Mouse (Mus musculus): ENCODE results near the gene Tmem95. TPM values are rescaled to one million over a fixed set of nuclear protein-coding genes. Genes with fewer than 3 reads are reported as not detected.
A peak's percentile ranks its signal among the peaks of the same experiment; 100 is the strongest.

The Tmem95 gene
- polyA plus RNA-seq, 1 experiment from 2014 or later = not detected

DNA sequence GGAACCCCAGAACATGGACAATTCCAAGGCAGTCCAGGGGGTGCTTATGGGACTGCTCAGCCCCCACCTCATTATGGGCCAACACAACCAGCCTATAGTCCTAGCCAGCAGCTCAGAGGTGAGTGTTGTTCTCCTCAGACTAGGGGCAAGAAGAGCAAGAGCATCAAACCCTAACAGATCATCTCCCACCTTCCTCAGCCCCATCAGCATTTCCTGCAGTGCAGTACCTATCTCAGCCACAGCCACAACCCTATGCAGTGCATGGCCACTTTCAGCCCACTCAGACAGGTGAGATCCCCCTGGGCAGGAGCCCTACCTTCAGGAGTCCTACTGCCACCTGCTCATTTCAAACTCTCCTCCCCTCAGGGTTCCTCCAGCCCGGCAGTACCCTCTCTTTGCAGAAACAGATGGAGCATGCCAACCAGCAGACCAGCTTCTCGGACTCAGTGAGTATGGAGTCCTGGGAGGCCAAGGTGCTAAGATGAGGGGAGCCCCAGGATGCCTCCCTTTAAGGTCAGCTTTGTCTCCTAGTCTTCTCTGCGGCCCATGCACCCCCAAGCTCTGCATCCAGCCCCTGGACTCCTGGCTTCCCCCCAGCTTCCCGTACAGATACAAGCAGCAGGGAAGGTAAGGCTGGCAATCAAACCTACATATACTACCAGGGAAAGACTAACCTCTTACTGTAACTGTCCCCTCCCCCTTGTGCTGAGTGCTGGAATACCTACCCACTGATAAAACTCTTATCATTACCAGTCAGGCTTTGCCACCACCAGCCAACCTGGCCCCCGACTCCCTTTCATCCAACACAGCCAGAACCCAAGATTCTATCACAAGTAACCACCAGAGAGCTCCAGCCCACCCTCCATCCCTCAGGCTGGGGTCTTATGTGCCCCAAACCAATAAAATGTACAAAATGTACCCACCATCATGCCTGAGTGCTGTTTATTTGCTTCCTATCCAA lies 38.1 kb upstream of the Tmem95 start:
- H3K36me3 ChIP-seq = peaks cover 78% of the 10 kb centered on the region
- H3K27me3 ChIP-seq (ENCODE audit: low read depth, poor library complexity, severe bottlenecking) = no peaks in the 10 kb centered on the region
- H3K4me3 ChIP-seq = peak overlapping the region; percentile 97
- no peak overlapping the region for H3K27ac ChIP-seq (replicated peaks)
- H3K4me1 ChIP-seq = peaks cover 68% of the 10 kb centered on the region
- DNase-seq (ENCODE audit: low spot score) = no peak
- WGBS = 76% methylated on average over 5 of the region's 5 CpGs
- H3K9me3 ChIP-seq (replicated peaks) = no peaks in the 10 kb centered on the region

DNA sequence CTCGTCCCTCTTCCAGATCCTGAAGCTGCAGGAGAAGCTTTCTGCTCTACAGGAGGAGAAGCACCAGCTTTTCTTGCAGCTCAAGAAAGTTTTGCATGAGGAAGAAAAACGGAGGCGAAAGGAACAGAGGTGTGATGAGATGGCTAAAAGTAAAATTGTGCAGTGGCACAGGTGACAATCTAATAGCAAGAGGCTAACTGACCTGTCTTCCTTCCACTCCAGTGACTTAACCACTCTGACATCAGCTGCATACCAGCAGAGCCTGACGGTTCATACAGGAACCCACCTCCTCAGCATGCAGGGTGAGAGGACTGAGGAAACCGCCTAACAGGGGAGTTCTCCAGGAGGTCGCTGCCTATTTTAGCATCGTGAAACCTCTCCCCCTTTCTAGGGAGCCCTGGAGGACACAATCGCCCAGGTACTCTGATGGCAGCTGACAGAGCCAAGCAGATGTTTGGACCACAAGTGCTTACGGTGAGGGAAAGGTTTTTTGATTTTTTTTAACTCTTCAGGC lies 37.2 kb upstream of the Tmem95 start:
- WGBS = 45% methylated on average over 9 of the region's 9 CpGs
- 0 out of 2 replicates have a peak overlapping the region, but pooled peaks have one; percentile 96 for H3K27ac ChIP-seq (replicated peaks)

DNA sequence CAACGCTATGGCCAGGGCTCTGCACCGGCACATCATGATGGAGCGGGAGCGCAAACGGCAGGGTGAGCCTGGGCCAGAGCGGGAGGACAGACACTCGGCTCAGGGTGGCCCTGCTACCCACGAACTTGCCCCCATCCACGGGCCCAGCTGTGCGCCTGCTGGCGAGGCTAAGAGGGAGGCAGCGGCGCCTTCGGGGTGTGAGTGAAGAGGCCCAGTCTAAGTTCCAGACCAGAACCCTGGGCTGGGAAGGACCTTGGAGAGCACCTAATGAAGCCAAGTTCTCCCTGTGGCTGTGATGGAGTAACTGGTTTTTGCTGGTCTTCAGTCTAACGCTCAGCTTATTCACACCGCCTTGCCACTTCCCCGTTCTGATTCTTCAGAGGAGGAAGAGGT lies 36.5 kb upstream of the Tmem95 start:
- Histone ChIP-seq H3K4me1 (peaks cover 59% of the 10 kb centered on the region), H3K36me3 (peaks cover 90% of the 10 kb centered on the region), H3K9me3 (replicated peaks) (no peaks in the 10 kb centered on the region), H3K27ac (replicated peaks) (peak overlapping the region; percentile 96), H3K27me3 (ENCODE audit: low read depth, poor library complexity, severe bottlenecking) (no peaks in the 10 kb centered on the region), H3K4me3 (peak overlapping the region; percentile 97)
- no peak for DNase-seq (ENCODE audit: low spot score)
- WGBS = 4% methylated on average over 17 of the region's 17 CpGs

More for the DNA sequence above, 37.2 kb upstream of the Tmem95 start:
- H3K36me3 ChIP-seq = peaks cover 88% of the 10 kb centered on the region
- no peaks in the 10 kb centered on the region for H3K9me3 ChIP-seq (replicated peaks)
- DNase-seq (ENCODE audit: low spot score) = no peak
- H3K27me3 ChIP-seq (ENCODE audit: low read depth, poor library complexity, severe bottlenecking) = no peaks in the 10 kb centered on the region
- H3K4me1 ChIP-seq = peaks cover 65% of the 10 kb centered on the region
- peak overlapping the region; percentile 97 for H3K4me3 ChIP-seq

DNA sequence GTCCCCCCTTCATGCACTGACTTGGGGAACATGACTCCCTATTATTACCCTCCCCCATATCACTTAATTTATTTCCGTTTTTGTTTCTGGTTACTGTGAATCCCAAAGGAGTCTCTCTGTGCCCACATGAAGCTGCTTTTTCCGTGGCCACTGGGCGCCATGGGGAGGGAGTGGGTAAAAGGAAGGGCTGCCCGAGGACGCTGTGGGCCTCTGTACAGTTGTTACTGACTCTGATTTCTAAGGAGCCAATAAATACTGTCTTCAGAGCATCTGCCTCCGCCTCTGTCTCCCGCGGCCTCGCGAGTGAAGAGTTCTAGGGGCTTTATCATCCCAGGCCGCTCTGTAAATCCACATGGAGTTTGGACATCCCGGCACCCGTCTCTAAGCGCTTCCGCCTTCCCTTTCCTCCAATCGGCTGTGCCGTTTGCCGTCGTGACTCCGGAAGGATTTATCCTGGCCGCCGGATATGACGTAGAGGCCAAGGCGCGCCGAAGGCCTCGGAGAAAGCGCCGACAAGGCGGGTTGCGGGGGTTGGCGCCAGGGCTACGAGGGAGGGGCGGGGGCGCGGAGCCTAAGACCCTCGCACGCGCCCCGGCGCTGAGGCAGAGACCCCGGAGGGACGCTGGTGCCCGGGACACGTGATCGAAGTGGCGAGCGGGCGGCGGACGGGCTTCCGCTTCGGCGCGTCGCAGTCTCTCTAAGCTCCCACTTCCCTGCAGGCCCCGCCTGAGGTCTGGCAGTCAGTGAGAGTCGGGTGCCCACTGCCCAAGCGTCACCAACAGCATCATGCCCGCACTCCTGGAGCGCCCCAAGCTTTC lies 35.9 kb upstream of the Tmem95 start, which contains the start of gene Gps2:
TSS of gene Gps2 (plus strand) at position 335 of the 818 bp plus-strand sequence.
- peak within 1 kb of the TSS; percentile 97 for H3K4me3 ChIP-seq
- peak; percentile 97 for DNase-seq (ENCODE audit: low spot score)
- no peaks in the 10 kb centered on the region for H3K9me3 ChIP-seq (replicated peaks)
- peak within 1 kb of the TSS; percentile 96 for H3K27ac ChIP-seq (replicated peaks)
- 2% methylated on average over 61 of the region's 61 CpGs for WGBS
- no peaks in the 10 kb centered on the region for H3K27me3 ChIP-seq (ENCODE audit: low read depth, poor library complexity, severe bottlenecking)
- H3K36me3 ChIP-seq = peaks cover 90% of the 10 kb centered on the region
- H3K4me1 ChIP-seq = peaks cover 53% of the 10 kb centered on the region

DNA sequence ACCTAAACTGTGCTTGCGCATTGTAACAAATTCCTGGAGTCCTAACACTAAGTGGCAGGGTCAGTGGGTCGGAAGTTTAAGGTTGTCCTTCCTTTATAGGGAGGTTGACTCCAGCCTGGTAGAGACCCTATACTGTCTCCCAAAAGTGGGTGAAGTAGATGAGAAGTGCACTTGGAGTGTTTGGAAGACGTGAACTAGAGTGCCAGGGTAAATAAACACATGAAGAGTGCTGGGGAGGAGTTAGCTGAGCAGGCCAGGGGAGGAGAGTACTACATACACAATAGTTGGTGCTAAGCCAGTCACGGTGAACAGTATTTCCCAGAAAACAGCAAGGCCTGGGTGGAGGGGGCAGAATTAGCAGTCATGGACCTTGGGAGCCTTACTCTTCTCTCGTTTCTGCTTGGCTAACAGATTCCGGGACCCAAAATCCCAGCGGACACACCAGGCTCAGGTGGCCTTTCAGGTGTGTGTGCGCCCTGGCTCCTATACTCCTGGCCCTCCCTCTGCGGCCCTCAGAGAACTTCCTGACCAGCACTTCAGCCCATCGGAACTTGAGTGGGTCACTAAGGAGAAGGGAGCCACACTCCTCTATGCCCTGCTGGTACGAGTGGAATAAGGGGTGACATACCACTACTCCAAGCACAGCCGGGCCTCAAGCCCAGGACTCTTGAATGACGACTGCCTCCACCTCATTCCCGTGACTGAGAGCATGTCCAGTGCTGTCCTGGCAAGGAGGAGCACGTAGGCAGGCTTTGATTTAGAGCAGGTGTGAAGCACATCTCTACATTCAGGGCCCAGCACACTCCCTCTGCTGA lies 35.1 kb upstream of the Tmem95 start:
- H3K36me3 ChIP-seq = peaks cover 90% of the 10 kb centered on the region
- H3K27me3 ChIP-seq (ENCODE audit: low read depth, poor library complexity, severe bottlenecking) = no peaks in the 10 kb centered on the region
- peak overlapping the region; percentile 97 for H3K4me3 ChIP-seq
- WGBS = 81% methylated on average over 15 of the region's 15 CpGs
- H3K4me1 ChIP-seq = peaks cover 46% of the 10 kb centered on the region
- no peaks in the 10 kb centered on the region for H3K9me3 ChIP-seq (replicated peaks)
- peak overlapping the region; percentile 96 for H3K27ac ChIP-seq (replicated peaks)
- no peak for DNase-seq (ENCODE audit: low spot score)

DNA sequence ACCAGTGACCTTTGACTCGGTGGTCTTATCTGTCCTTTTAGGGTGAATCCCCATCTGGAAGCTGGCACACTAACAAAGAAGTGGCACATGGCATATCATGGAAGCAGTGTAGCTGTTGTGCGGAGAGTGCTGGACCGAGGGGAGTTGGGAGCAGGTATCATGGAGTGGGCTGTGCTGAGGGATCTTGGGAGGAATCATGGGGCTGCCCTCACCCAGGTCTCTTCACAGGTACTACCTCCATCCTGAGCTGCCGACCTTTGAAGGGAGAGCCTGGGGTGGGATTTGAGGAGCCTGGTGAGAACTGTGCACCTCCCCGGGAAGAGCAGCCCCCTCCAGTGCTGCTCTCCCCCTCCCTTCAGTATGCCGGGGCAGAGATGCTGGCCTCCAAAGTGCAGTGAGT lies 33.9 kb upstream of the Tmem95 start:
- Histone ChIP-seq H3K27me3 (ENCODE audit: low read depth, poor library complexity, severe bottlenecking) (no peaks in the 10 kb centered on the region), H3K36me3 (peaks cover 90% of the 10 kb centered on the region), H3K4me1 (peaks cover 37% of the 10 kb centered on the region), H3K9me3 (replicated peaks) (no peaks in the 10 kb centered on the region), H3K4me3 (no peak overlapping the region), H3K27ac (replicated peaks) (no peak overlapping the region)
- no peak for DNase-seq (ENCODE audit: low spot score)
- WGBS = 94% methylated on average over 6 of the region's 6 CpGs

DNA sequence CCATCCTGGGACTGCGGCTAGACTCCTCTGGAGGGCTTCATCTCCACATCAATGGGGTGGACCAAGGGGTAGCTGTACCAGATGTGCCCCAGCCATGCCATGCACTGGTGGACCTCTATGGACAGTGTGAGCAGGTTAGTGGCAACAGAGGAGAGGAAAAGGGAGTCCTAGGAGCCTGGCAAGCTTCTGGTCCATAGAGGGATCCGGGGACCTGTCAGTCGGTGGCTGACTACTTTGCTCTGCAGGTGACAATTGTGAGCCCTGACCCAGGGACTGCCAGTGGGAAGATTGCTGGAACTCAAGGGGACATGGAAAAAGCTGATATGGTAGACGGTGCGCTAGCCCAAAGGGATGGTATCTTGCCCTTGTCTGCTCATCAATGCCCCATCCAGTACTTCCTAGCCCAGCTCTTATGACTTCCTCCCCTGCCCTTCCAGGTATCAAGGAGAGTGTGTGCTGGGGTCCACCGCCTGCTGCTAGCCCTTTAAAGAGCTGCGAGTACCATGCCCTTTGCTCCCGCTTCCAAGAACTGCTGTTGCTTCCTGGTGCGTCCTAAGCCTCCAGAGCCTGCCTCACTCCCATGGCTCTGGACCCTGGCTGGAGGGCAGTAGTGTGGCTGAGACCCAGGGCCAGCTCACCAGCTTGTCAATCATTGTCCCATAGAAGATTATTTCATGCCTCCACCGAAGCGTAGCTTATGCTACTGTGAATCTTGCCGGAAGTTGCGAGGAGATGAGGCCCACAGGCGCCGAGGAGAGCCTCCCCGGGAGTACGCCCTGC lies 33.2 kb upstream of the Tmem95 start:
- H3K27me3 ChIP-seq (ENCODE audit: low read depth, poor library complexity, severe bottlenecking) = no peaks in the 10 kb centered on the region
- H3K27ac ChIP-seq (replicated peaks) = no peak overlapping the region
- 93% methylated on average over 17 of the region's 17 CpGs for WGBS
- DNase-seq (ENCODE audit: low spot score) = no peak
- peaks cover 90% of the 10 kb centered on the region for H3K36me3 ChIP-seq
- 0 out of 2 replicates have a peak overlapping the region, but pooled peaks have one; percentile 1 for H3K4me3 ChIP-seq
- H3K9me3 ChIP-seq (replicated peaks) = no peaks in the 10 kb centered on the region
- peaks cover 29% of the 10 kb centered on the region for H3K4me1 ChIP-seq

DNA sequence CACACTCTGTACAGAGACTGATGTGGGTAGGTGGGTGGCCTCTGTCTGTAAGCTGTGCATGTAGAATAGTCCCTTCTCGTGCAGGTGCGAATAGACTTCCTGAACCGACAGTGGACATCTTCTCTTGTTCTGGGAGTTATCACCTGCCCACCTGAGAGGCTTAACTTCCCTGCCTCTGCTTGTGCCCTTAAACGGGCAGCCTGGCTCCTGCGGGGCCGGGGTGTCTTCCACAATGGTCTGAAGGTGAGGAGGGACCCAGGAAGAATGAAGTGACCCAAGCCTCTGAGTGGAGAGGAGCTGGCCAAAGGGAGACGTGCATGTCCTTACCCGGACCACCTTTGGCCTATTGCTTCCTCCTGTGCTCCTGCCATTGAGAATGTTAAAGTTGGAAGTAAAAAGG lies 32.4 kb upstream of the Tmem95 start:
- Histone ChIP-seq H3K27me3 (ENCODE audit: low read depth, poor library complexity, severe bottlenecking) (no peaks in the 10 kb centered on the region), H3K27ac (replicated peaks) (no peak overlapping the region), H3K9me3 (replicated peaks) (no peaks in the 10 kb centered on the region), H3K4me3 (peak overlapping the region; percentile 1; the same call in 1 of the 2 replicates), H3K4me1 (peaks cover 21% of the 10 kb centered on the region), H3K36me3 (peaks cover 90% of the 10 kb centered on the region)
- 93% methylated on average over 8 of the region's 8 CpGs for WGBS
- no peak for DNase-seq (ENCODE audit: low spot score)

DNA sequence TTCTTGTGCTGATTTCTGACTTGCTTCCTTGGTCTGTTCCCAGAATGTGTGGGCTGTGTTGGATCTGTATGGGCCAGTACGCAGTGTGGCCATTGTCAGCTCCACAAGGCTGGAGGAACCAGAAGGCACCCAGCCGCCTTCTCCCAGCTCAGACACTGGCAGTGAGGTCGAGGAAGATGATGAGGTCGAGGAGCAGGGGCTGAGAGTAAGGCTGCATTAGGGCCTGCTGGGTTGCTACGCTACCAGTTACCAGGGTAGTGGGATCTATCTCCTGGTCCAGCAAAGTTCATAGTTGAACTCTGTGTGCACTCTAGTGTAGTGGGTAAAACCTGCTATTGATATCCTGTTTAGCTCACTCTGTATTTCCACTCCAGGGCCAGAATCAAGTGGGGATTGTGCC lies 31.4 kb upstream of the Tmem95 start:
- Histone ChIP-seq H3K4me3 (no peak overlapping the region), H3K36me3 (peaks cover 94% of the 10 kb centered on the region), H3K4me1 (peaks cover 11% of the 10 kb centered on the region), H3K9me3 (replicated peaks) (no peaks in the 10 kb centered on the region), H3K27ac (replicated peaks) (no peak overlapping the region), H3K27me3 (ENCODE audit: low read depth, poor library complexity, severe bottlenecking) (no peaks in the 10 kb centered on the region)
- 92% methylated on average over 5 of the region's 5 CpGs for WGBS
- no peak for DNase-seq (ENCODE audit: low spot score)

DNA sequence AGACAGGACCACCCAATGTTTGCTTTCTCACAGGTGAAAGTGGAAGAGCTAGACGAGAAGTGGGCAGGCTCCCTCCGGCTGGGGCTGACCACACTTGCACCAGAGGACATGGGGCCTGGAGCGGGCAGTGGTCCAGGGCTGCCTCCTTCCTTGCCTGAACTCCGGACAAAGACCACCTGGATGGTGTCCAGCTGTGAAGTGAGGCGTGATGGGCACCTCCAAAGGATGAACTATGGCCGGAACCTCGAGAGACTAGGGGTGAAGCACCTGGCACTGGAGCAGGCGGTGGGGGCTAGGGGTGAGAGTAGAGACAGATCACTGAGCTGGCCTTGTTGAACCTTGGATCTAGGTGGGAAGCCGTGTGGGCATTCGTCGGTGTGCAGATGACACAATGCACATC lies 30.8 kb upstream of the Tmem95 start:
- no peaks in the 10 kb centered on the region for H3K9me3 ChIP-seq (replicated peaks)
- peaks cover 100% of the 10 kb centered on the region for H3K36me3 ChIP-seq
- H3K4me3 ChIP-seq = no peak overlapping the region
- WGBS = 94% methylated on average over 11 of the region's 11 CpGs
- no peak for DNase-seq (ENCODE audit: low spot score)
- H3K4me1 ChIP-seq = peaks cover 10% of the 10 kb centered on the region
- H3K27ac ChIP-seq (replicated peaks) = no peak overlapping the region
- no peaks in the 10 kb centered on the region for H3K27me3 ChIP-seq (ENCODE audit: low read depth, poor library complexity, severe bottlenecking)

DNA sequence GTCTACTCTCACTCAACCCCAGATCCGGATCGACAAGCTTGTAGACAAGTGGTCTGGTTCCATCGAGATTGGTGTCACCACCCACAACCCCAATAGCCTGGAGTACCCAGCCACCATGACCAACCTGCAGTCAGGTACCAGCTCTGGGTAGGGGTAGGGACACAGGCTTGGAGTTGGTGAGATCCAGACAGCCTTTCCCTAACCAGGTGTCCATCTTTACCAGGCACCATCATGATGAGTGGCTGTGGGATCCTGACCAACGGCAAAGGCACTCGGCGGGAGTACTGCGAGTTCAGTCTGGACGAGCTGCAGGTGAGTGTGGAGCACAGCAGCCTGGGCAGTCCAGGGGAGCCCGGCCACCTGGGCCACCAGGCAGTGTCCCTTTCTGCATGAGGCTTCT lies 26.5 kb upstream of the Tmem95 start:
- no peaks in the 10 kb centered on the region for H3K9me3 ChIP-seq (replicated peaks)
- WGBS = 97% methylated on average over 9 of the region's 9 CpGs
- peaks cover 65% of the 10 kb centered on the region for H3K36me3 ChIP-seq
- H3K27me3 ChIP-seq (ENCODE audit: low read depth, poor library complexity, severe bottlenecking) = no peaks in the 10 kb centered on the region
- no peak overlapping the region for H3K27ac ChIP-seq (replicated peaks)
- H3K4me1 ChIP-seq = peaks cover 32% of the 10 kb centered on the region
- no peak for DNase-seq (ENCODE audit: low spot score)
- H3K4me3 ChIP-seq = peak overlapping the region; percentile 8; the same call in 1 of the 2 replicates
